Mouse (Mus musculus) adrenal gland, postnatal 10 days (tissue): ENCODE data around the gene Trmt6. TPM values are rescaled to one million over a fixed set of nuclear protein-coding genes. Genes with fewer than 3 reads are reported as not detected.

Source experiments
- total RNA-seq, 2 experiments: library from RNA; stranded (reverse); gene quantifications; 2 replicates each; pipeline ENCODE4 v1.2.3; 2021

The Trmt6 gene
- total RNA-seq, 2 experiments from 2014 or later: 15.4 to 19.4 TPM

Other genes with a start within 250 kb of the Trmt6 start
- 10 to 100 TPM; 32.5 to 46.9 TPM for gene Gpcpd1, start 228.3 kb downstream of the Trmt6 start, total RNA-seq
- gene Shld1, start 129.1 kb downstream of the Trmt6 start, total RNA-seq: 1 to 10 TPM; 7.6 to 9.9 TPM
- 100 to 1,000 TPM; 890 to 974 TPM for gene Chgb, start 34.8 kb downstream of the Trmt6 start, total RNA-seq
- gene Mcm8, start 86 bp upstream of the Trmt6 start, total RNA-seq: 1 to 10 TPM; 4.8 to 5.8 TPM
- gene Crls1, start 30.6 kb upstream of the Trmt6 start, total RNA-seq: 100 to 1,000 TPM; 109 to 121 TPM
- 1 to 10 TPM; 4.3 to 5.5 TPM for gene Lrrn4, start 64.8 kb upstream of the Trmt6 start, total RNA-seq
- gene Fermt1, start 129.9 kb upstream of the Trmt6 start, total RNA-seq: under 1 TPM; 0.06 to 0.09 TPM